Mouse (Mus musculus): Measurements from ENCODE around the gene Nol12.

DNA sequence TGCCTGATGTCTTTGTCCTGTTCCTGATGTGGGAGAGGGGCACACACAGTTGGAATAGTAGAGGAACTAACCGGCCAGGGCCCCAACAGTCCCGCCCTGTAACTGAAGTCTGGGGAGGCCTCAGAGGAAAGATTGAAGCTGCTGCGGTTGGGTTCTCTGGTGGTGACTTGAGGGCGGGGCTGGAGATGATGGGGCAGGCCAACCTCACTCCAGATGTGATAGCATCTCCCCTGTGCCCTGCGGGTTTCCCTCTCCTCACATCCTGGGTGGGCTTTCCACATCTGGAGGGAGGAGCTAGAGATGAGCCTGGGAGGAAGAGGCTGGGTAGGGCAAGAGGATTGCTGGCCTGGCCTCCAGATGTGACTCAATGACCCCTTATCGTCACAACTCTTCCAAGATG is 11.1 kb upstream of the Nol12 start:
- no peak for TF ChIP-seq CTCF (IDR thresholded peaks at IDR 0.05; ENCODE audit: borderline replicate concordance, extremely low read depth, insufficient read depth, insufficient read length)
- no peak for TF ChIP-seq POLR2A (IDR thresholded peaks at IDR 0.05; ENCODE audit: borderline replicate concordance, extremely low read depth, insufficient read depth, insufficient read length, poor library complexity, severe bottlenecking)
